Mouse (Mus musculus) CH12.LX (cell line): ENCODE data around the gene Mnd1. TPM values are rescaled to one million over a fixed set of nuclear protein-coding genes. Genes with fewer than 3 reads are reported as not detected.

ENCODE experiments used
- DNase-seq: peaks from one replicate; pipeline ENCODE4 v3.0.0-alpha.2; 2013; ENCODE audit errors: extremely low read depth
- H3K27ac ChIP-seq: 2 replicates; pipeline ENCODE4 v1.5.1; 2012; ENCODE audit warnings: low read depth, mild to moderate bottlenecking, control low read depth, moderate library complexity; ENCODE audit not compliant: insufficient read depth
- H3K27me3 ChIP-seq: replicated peaks from 2 replicates; pipeline ENCODE3; 2012; ENCODE audit warnings: inconsistent platforms
- H3K36me3 ChIP-seq, 2 experiments: replicated peaks in 1 of 2; 2 replicates each; pipeline versions ENCODE3 to v1.6.1; 2012; ENCODE audit warnings: inconsistent platforms in 1 of 2, low read length in 1 of 2, mild to moderate bottlenecking in 1 of 2, mixed read lengths in 1 of 2, moderate library complexity in 1 of 2; ENCODE audit not compliant: control insufficient read depth in 1 of 2, insufficient read depth in 1 of 2
- H3K4me1 ChIP-seq, 2 experiments: 2 replicates each; pipeline ENCODE4 v1.6.1; 2012; ENCODE audit warnings: inconsistent platforms in 1 of 2, moderate library complexity in 1 of 2; ENCODE audit not compliant: insufficient read depth in 2 of 2, control insufficient read depth in 1 of 2
- H3K4me2 ChIP-seq: 2 replicates; pipeline ENCODE4 v1.6.1; 2012; ENCODE audit warnings: low read depth, mild to moderate bottlenecking, control low read depth; ENCODE audit not compliant: poor library complexity, insufficient read depth, severe bottlenecking
- H3K4me3 ChIP-seq, 3 experiments: fragments of 150-350 bp in 1 of 3; sonication (generic) in 1 of 3; replicated peaks in 1 of 3; 2 replicates each; pipeline versions ENCODE3 to v1.5.1; 2011 to 2012; ENCODE audit warnings: low read depth in 2 of 3, low read length in 2 of 3, mild to moderate bottlenecking in 2 of 3, moderate library complexity in 2 of 3, control low read depth in 1 of 3, improper control_type of control experiment in 1 of 3, inconsistent platforms in 1 of 3, mixed read lengths in 1 of 3; ENCODE audit not compliant: poor library complexity in 1 of 3
- H3K79me2 ChIP-seq: replicated peaks from 2 replicates; pipeline ENCODE4 v1.6.1; 2012; ENCODE audit warnings: mild to moderate bottlenecking, moderate library complexity; ENCODE audit not compliant: control insufficient read depth, poor library complexity, insufficient read depth, severe bottlenecking; ENCODE audit errors: extremely low read depth
- H3K9ac ChIP-seq: 2 replicates; pipeline ENCODE4 v1.6.1; 2012; ENCODE audit warnings: low read depth, mild to moderate bottlenecking, control low read depth, moderate library complexity; ENCODE audit not compliant: insufficient read depth
- H3K9me3 ChIP-seq: replicated peaks from 2 replicates; pipeline ENCODE3; 2012; ENCODE audit warnings: low read length, inconsistent platforms, mixed read lengths
- BHLHE40 ChIP-seq: IDR thresholded peaks from 2 replicates; pipeline ENCODE4 v1.6.1; 2011; ENCODE audit warnings: mild to moderate bottlenecking, low read depth, low read length, improper control_type of control experiment
- CHD1 ChIP-seq: IDR thresholded peaks from 2 replicates; pipeline ENCODE4 v1.6.1; 2012; ENCODE audit warnings: low read depth, low read length, improper control_type of control experiment, inconsistent platforms
- CHD2 ChIP-seq: IDR thresholded peaks from 2 replicates; pipeline ENCODE4 v1.6.1; 2011; ENCODE audit warnings: low read length, improper control_type of control experiment
- CTCF ChIP-seq, 2 experiments: IDR thresholded peaks in 1 of 2; conservative IDR thresholded peaks in 1 of 2; 2 replicates each; pipeline ENCODE4 v1.5.1; 2011 to 2012; ENCODE audit warnings: low read depth in 2 of 2, low read length in 2 of 2, improper control_type of control experiment in 1 of 2, inconsistent platforms in 1 of 2, mild to moderate bottlenecking in 1 of 2, moderate library complexity in 1 of 2
- E2F4 ChIP-seq: IDR thresholded peaks from 2 replicates; pipeline ENCODE4 v1.6.1; 2011; ENCODE audit warnings: low read depth, low read length, improper control_type of control experiment; ENCODE audit not compliant: insufficient replicate concordance
- ELF1 ChIP-seq: IDR thresholded peaks from 2 replicates; pipeline ENCODE4 v1.6.1; 2014; ENCODE audit warnings: low read depth, mild to moderate bottlenecking, inconsistent platforms, low read length, improper control_type of control experiment
- EP300 ChIP-seq: IDR thresholded peaks from 2 replicates; pipeline ENCODE4 v1.6.1; 2011; ENCODE audit warnings: low read length, improper control_type of control experiment
- ETS1 ChIP-seq: conservative IDR thresholded peaks from 2 replicates; pipeline ENCODE4 v1.6.1; 2012; ENCODE audit warnings: low read depth, mild to moderate bottlenecking, inconsistent platforms, low read length, improper control_type of control experiment, moderate library complexity
- HCFC1 ChIP-seq: IDR thresholded peaks from 2 replicates; pipeline ENCODE4 v1.6.1; 2012; ENCODE audit warnings: low read depth, mild to moderate bottlenecking, inconsistent platforms, low read length, improper control_type of control experiment
- IRF4 ChIP-seq: IDR thresholded peaks from 2 replicates; pipeline ENCODE4 v1.6.1; 2014; ENCODE audit warnings: low read depth, mild to moderate bottlenecking, inconsistent platforms, low read length, improper control_type of control experiment
- JUND ChIP-seq: conservative IDR thresholded peaks from 2 replicates; pipeline ENCODE4 v1.6.1; 2011; ENCODE audit warnings: low read depth, low read length, improper control_type of control experiment
- KAT2A ChIP-seq: IDR thresholded peaks from 2 replicates; pipeline ENCODE4 v1.6.1; 2012; ENCODE audit warnings: low read length, improper control_type of control experiment, inconsistent platforms; ENCODE audit not compliant: insufficient replicate concordance
- MAFK ChIP-seq: IDR thresholded peaks from 2 replicates; pipeline ENCODE4 v1.6.1; 2011; ENCODE audit warnings: low read length, improper control_type of control experiment; ENCODE audit not compliant: insufficient replicate concordance
- MAZ ChIP-seq: IDR thresholded peaks from 2 replicates; pipeline ENCODE4 v1.6.1; 2012; ENCODE audit warnings: low read depth, mild to moderate bottlenecking, inconsistent platforms, low read length, improper control_type of control experiment, moderate library complexity
- MEF2A ChIP-seq: IDR thresholded peaks from 2 replicates; pipeline ENCODE4 v1.6.1; 2014; ENCODE audit warnings: low read depth, mild to moderate bottlenecking, inconsistent platforms, low read length, improper control_type of control experiment, borderline replicate concordance
- MXI1 ChIP-seq: IDR thresholded peaks from 2 replicates; pipeline ENCODE4 v1.6.1; 2011; ENCODE audit warnings: mild to moderate bottlenecking, low read depth, low read length, improper control_type of control experiment
- MYC ChIP-seq: IDR thresholded peaks from 2 replicates; pipeline ENCODE4 v1.6.1; 2011; ENCODE audit warnings: low read depth, mild to moderate bottlenecking, improper control_type of control experiment, low read length
- NRF1 ChIP-seq: IDR thresholded peaks from 2 replicates; pipeline ENCODE4 v1.6.1; 2014; ENCODE audit warnings: low read depth, mild to moderate bottlenecking, inconsistent platforms, low read length, improper control_type of control experiment, moderate library complexity
- PAX5 ChIP-seq: IDR thresholded peaks from 2 replicates; pipeline ENCODE4 v1.6.1; 2012; ENCODE audit warnings: low read length, inconsistent platforms, mixed read lengths
- POLR2A ChIP-seq: IDR thresholded peaks from 2 replicates; pipeline ENCODE4 v1.6.1; 2011; ENCODE audit warnings: low read depth, mild to moderate bottlenecking, improper control_type of control experiment, low read length
- POLR2AphosphoS2 ChIP-seq: IDR thresholded peaks from 2 replicates; pipeline ENCODE4 v1.6.1; 2011; ENCODE audit warnings: low read depth, low read length, improper control_type of control experiment
- RAD21 ChIP-seq: IDR thresholded peaks from 2 replicates; pipeline ENCODE4 v1.6.1; 2011; ENCODE audit warnings: low read depth, mild to moderate bottlenecking, low read length, improper control_type of control experiment, moderate library complexity
- SIN3A ChIP-seq: IDR thresholded peaks from 2 replicates; pipeline ENCODE4 v1.6.1; 2012; ENCODE audit warnings: low read length, improper control_type of control experiment, inconsistent platforms
- TBP ChIP-seq: conservative IDR thresholded peaks from 2 replicates; pipeline ENCODE4 v1.6.1; 2011; ENCODE audit warnings: low read depth, low read length, improper control_type of control experiment
- TCF12 ChIP-seq: IDR thresholded peaks from 2 replicates; pipeline ENCODE4 v1.6.1; 2014; ENCODE audit warnings: low read depth, mild to moderate bottlenecking, inconsistent platforms, low read length, improper control_type of control experiment
- USF2 ChIP-seq: conservative IDR thresholded peaks from 2 replicates; pipeline ENCODE4 v1.6.1; 2011; ENCODE audit warnings: low read depth, low read length, improper control_type of control experiment
- ZC3H11A ChIP-seq: IDR thresholded peaks from 2 replicates; pipeline ENCODE4 v1.6.1; 2012; ENCODE audit warnings: low read depth, mild to moderate bottlenecking, inconsistent platforms, low read length, improper control_type of control experiment
- ZMIZ1 ChIP-seq: IDR thresholded peaks from 2 replicates; pipeline ENCODE4 v1.6.1; 2012; ENCODE audit warnings: low read depth, mild to moderate bottlenecking, inconsistent platforms, low read length, improper control_type of control experiment
- ZNF384 ChIP-seq: IDR thresholded peaks from 2 replicates; pipeline ENCODE4 v1.6.1; 2012; ENCODE audit warnings: low read depth, low read length, improper control_type of control experiment, inconsistent platforms
- dilution Hi-C: fragments of 300-500 bp; cut with MboI; formaldehyde crosslinking; loops from 2 replicates; pipeline ENCODE4 v1.14.3; 2020; ENCODE audit warnings: low sequenced_read_pairs; ENCODE audit not compliant: extremely low pct_unique_long_range_greater_than_20kb, extremely low pct_ligation_motif_present
- in situ Hi-C: fragments of 300-500 bp; cut with MboI; formaldehyde crosslinking; loops from 3 replicates; pipeline ENCODE4 v1.14.3; 2019; ENCODE audit warnings: low sequenced_read_pairs, low pct_ligation_motif_present, low pct_unique_long_range_greater_than_20kb, mixed read lengths
- polyA plus RNA-seq: library from polyadenylated mRNA; unstranded; fragments of >175 nt; gene quantifications from 2 replicates; pipeline ENCODE4 v1.2.1, GENCODE M21; 2012; ENCODE audit warnings: low read depth; ENCODE audit not compliant: insufficient read length
- total RNA-seq, 2 experiments: library from RNA; depleted of rRNA; stranded (reverse); fragments of 300-350 nt in 1 of 2; fragments of >200 nt in 1 of 2; gene quantifications; 2 replicates each; pipeline ENCODE4 v1.2.3; 2012 to 2014

The Mnd1 gene
- total and polyA plus RNA-seq, 3 experiments: 14.2 to 23.1 (median 19.0) TPM

DNA sequence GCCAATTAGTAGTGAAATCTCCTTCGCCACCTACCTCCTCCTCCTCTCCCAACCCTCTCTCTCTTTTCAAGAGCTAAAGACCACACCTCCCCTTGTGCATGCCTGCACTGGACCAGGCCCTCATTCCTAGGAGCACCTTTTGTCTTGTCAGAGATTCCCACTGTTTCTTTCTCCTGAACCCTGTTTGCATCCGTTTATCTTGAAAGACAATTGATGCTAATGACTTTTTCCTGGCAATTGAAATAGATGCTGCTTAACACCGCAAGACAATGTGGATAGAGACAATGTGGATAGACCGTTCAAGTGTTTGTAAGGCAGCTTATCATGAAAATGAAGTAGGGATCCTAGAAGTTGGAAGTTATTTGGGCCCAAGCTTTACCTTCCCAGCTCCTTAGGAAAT is 26.1 kb upstream of the Mnd1 start:
- no peak overlapping the region for H3K4me2 ChIP-seq
- dilution Hi-C loops (no loop called here), in situ Hi-C loops (loop anchor here (5.0 kb wide), 1 partner anchor 36 kb away; no protein-coding TSS in a partner anchor)
- peaks cover 0 to under 1% of the 10 kb centered on the region in 2 experiments; a peak in 2 of 4 replicates for H3K4me1 ChIP-seq
- H3K27me3 ChIP-seq: no peaks in the 10 kb centered on the region
- DNase-seq: no peak
- no peak overlapping the region for H3K9ac ChIP-seq
- no peak for TF ChIP-seq USF2
- TF ChIP-seq MYC: no peak
- no peak for TF ChIP-seq POLR2A
- no peak for TF ChIP-seq E2F4
- no peak for TF ChIP-seq KAT2A
- no peak for TF ChIP-seq POLR2AphosphoS2
- TF ChIP-seq SIN3A: no peak
- no peak for TF ChIP-seq ZMIZ1
- no peak for TF ChIP-seq JUND
- no peak for TF ChIP-seq NRF1
- TF ChIP-seq TBP: no peak
- TF ChIP-seq MAZ: no peak
- no peak for TF ChIP-seq MAFK
- no peak for TF ChIP-seq MEF2A
- no peak for TF ChIP-seq BHLHE40
- no peak for TF ChIP-seq PAX5
- TF ChIP-seq CHD2: no peak
- TF ChIP-seq ZNF384: no peak
- H3K36me3 ChIP-seq: no peaks in the 10 kb centered on the region
- H3K4me3 ChIP-seq: no peak overlapping the region
- no peaks in the 10 kb centered on the region for H3K9me3 ChIP-seq
- no peak overlapping the region for H3K27ac ChIP-seq
- no peaks in the 10 kb centered on the region for H3K79me2 ChIP-seq

DNA sequence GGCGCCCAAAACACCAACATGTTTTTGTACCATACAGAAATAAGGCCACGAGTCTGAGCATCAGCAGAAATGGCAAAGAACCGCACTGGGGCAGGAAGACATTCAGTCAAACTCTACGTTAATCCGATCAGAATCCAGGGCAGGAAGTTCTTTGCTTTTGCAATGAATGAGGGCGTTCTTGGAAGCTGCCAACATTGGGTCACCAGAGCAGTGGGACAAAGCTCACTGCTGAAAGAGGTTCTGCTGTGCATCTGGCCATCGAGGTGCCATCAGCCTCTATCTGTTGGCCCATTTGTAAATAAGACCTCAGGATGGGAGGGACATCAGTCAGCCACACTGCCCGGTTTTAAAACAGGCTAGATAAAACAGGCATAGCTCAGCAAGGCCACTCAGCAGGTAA is 25.5 kb upstream of the Mnd1 start:
- in situ Hi-C loops: loop anchor here (5.0 kb wide), 1 partner anchor 36 kb away; no protein-coding TSS in a partner anchor
- dilution Hi-C loops: no loop called here
- DNase-seq: no peak

More for the DNA sequence above, 25.5 kb upstream of the Mnd1 start:
- no peak overlapping the region for H3K27ac ChIP-seq
- H3K4me3 ChIP-seq: no peak overlapping the region
- peaks cover 0 to 2% of the 10 kb centered on the region in 2 experiments for H3K36me3 ChIP-seq
- TF ChIP-seq ETS1: no peak
- no peak for TF ChIP-seq ZC3H11A
- no peak for TF ChIP-seq CHD1
- no peak for TF ChIP-seq CHD2
- TF ChIP-seq HCFC1: no peak
- no peak for TF ChIP-seq USF2
- TF ChIP-seq ELF1: no peak
- TF ChIP-seq CTCF (conservative IDR thresholded peaks at IDR 0.05 in 1 of 2, IDR thresholded peaks at IDR 0.05 in 1 of 2; ENCODE audit: low read depth in 2 of 2, low read length in 2 of 2): no peak
- TF ChIP-seq TCF12: no peak
- no peak for TF ChIP-seq JUND
- TF ChIP-seq MAZ: no peak
- TF ChIP-seq SIN3A: no peak
- TF ChIP-seq RAD21: no peak
- no peak for TF ChIP-seq TBP
- TF ChIP-seq KAT2A: no peak
- no peak for TF ChIP-seq MXI1
- TF ChIP-seq IRF4: no peak
- no peak for TF ChIP-seq ZNF384
- TF ChIP-seq EP300: no peak
- no peak for TF ChIP-seq MAFK
- peaks cover 0 to 7% of the 10 kb centered on the region in 2 experiments; a peak in 3 of 4 replicates for H3K4me1 ChIP-seq
- H3K27me3 ChIP-seq: no peaks in the 10 kb centered on the region
- H3K9ac ChIP-seq: no peak overlapping the region
- no peaks in the 10 kb centered on the region for H3K9me3 ChIP-seq
- H3K4me2 ChIP-seq: no peak overlapping the region
- no peaks in the 10 kb centered on the region for H3K79me2 ChIP-seq
